Mouse (Mus musculus) lung, postnatal 36 days (tissue): ENCODE measurements around the gene Rnase10.
"Not testable (repeated sequence)": the region's sequence is repeated elsewhere in the genome, so short reads cannot be mapped to it uniquely, and the experiment has no call there.

ENCODE experiments used
- DNase-seq: peaks from one replicate; pipeline ENCODE4 v3.0.0; 2022; ENCODE audit warnings: mixed read lengths

The Rnase10 gene

DNA sequence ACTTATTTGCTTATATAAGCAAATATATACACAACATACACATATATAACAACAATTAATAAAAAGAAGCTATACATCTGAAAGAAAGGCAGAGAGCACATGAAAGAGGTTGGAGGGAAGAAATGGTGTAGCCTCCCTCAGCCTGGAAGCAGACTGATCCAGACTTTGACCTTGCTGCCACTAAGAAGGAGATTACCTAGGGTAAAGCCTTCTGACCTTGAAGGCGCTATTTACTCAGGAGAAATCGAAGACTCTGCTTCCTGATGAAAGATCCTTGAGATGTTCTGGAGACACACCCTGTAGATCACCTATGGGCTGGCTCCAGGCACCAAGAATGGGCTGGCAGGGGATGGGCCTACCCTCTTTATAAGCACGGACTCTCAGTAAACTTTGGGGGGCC is 7.2 kb downstream of the Rnase10 start:
- DNase-seq: not testable (repeated sequence)

DNA sequence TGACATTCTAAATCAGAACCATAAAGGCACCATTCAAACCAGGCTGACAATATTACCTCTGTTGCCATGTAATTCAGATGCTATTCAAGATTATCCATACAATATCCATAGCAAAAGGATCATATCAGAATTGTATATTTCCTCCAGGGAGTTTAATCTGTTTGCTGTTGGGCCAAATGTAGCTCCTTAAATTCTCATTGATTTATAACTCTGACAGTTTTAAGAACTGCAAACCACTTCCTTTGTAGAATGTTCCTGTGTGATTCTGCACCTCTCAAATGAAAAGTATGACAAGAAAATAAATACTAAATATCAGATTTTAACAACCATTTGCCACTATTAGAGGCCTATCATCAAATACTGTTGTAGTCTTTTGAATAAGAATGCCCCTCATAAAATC is 8.2 kb downstream of the Rnase10 start:
- DNase-seq: no peak

DNA sequence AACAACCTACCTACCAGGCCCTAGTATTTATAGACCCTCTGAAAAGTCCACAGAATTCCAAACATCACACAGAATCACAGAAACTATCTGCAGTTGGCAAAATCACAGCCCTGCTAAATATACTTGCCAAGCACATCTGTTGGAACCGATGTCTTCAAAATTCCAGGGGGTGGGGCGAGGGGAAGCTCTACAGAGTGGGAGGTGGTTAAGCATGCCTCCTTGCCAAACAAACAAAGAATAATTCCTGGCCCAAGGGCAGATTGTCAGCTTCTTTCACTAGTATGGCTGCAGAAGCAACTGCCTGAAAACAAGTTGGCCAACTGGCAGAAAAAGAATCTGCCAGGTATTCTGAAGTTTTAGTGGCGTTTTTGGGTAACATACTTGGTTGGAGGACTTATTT is 9.7 kb downstream of the Rnase10 start:
- DNase-seq: peak; percentile 43

DNA sequence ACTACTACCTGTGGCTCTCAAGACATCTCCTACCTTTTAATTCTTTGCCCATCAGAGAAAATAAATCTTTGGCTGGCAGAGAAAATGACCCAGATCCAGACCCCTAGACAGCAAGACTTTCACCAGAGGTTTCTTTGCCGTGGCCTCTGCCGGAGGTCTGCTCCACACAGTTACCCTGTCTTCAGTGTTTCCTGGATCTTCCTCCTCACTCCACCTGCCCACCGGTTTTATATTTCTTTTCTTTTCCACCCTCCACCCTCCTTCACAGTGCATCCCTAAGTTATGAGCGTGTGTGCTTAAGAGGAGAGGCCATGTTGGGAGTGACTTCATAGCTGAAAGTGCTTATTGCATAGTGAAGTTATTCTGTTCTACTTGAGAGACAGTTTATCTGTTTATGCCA is 15.9 kb downstream of the Rnase10 start:
- DNase-seq: no peak

DNA sequence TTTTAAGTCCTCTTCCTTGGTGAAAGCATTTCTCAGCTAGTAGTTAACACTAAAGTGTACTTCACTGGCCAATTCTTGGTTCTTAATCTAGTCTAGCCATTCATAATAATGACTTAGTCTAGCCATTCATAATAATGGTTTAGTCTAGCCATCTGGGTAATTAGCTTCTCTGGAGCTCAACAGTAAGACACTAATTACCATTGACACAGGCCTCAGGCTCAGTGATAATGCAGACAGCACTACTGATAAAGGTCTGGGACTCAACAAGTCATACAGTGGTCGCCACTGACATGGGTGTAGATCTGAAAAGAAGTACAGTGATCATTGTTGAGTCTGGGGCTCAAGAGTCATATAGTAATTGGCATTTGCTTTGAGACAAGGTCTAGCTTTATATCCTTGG is 17.3 kb downstream of the Rnase10 start:
- DNase-seq: no peak

DNA sequence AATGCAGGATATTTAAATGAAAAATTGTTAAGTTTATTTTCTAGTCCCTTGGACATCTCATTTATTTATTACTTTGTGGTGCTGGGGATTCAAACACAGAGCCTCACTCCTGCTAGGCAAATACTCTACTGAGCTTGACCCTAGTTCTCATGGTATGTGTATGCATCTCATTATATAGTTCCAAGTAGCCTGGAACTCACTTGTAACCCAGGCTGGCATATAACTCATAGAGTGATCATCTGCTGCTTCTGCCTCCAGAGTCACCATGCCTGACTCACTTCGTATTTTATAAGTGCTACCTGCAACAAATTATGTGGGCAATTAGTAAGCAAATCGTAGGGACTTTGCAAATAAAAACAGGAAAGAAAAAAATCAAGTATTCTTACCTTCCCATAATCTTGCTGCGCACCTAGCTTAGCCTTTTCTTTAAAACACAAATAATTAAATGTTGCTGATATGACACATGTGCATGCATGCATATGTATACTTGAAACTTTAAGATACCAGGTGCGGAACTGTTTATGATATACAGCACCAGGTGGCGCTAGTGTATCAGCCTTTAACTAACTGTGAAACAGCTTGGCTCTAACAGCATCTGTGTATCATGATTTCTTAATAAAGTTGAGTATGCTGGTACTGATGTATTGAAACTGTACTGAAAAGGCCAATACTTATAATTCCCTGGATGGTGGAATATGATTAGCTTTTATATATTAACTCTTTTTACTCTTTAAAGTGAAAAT is 19.0 kb downstream of the Rnase10 start:
- peak; percentile 94 for DNase-seq

DNA sequence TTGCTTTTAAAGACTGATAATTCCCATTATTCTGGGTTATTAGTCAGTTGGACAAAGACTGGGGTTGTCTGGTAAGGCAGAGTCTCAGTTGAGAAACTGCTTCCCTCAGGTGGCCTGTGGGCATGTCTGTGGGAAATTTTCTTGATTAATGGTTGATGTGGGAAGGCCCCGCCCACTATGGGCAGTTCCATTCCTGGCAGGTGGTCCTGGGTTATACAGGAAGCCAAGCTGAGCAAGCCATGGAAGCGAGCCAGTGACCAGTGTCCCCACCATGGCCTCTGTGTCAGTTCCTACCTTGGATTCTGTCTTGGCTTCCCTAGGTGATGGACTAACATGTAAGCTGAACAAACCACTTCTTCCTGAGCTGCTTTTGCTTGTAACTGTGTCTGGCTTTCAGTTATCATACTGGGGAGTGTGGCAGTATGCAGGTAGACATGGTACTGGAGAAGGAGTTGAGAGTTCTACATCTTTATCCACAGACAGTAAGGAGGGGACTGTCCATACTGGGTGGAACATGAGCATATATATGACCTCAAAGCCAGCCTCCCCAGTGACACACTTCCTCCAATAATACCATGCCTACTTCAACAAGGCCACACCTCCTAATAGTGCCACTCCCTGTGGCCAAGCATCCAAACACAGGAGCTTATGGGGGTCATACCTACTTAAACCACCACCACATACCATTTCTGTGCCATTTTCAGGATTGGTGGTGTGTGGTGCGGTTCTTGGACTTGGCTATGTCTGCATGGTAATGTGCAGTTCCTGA is 20.0 kb downstream of the Rnase10 start:
- DNase-seq: no peak

DNA sequence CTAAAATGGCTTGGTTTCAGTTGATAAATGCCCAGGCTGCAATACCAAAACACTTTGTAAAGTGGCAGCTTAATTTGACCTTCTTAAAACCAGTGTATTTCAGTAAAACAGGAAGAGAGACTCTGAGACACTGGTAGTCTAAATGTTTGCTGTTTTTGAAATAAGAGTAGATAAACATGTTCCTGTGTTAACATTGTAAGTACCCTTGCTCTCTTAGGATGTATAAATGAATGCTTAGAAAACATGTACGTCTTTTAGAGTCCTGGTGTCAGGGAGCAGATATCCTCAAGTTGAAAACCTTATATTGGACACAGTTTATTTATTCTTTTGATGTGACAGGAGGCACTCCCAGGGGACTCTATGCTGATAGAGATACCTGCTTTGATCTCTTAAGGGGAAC is 27.7 kb downstream of the Rnase10 start:
- DNase-seq: no peak

DNA sequence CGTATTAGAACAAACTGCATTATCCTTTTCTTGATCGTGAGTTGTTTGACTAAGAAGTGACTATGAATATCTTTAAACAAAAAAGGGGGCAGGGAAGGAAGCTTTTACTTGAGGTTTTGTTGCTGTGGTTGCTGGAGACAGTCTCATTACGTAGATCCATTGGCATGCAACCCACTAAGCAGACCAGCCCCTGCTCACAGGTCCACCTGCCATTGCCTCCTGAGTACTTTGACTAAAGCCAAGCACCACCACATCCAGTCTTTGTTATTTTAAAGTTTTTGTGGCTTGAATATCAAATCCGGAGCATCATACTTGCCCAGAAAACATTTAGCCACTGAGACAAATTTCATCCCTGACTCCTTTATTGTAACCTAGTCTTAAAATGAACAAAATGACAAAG is 28.7 kb downstream of the Rnase10 start:
- DNase-seq: no peak

DNA sequence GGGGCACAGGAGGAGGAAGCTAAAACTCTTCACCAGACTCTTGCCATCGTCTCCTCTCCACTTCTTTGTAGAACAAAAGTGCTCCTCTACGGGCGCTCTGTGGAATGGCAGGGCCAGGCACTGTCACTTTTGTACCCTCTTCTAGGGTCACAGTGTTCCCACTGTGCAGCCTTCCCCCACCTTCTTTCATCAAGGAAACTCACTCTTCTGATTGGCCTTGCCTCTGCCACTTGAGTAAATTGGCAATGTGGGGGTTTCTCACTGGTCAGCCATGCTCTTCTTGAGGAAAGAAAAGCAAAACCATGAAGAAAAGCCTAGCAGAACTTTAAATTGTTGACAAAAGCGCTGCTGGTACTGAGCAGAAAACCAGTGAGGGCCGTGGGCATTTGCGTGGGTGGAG is 34.2 kb downstream of the Rnase10 start, which contains the start of gene Rnase9:
Rnase9 (minus strand) TSS at position 101 of the 400 bp plus-strand sequence.
- no peak for DNase-seq

DNA sequence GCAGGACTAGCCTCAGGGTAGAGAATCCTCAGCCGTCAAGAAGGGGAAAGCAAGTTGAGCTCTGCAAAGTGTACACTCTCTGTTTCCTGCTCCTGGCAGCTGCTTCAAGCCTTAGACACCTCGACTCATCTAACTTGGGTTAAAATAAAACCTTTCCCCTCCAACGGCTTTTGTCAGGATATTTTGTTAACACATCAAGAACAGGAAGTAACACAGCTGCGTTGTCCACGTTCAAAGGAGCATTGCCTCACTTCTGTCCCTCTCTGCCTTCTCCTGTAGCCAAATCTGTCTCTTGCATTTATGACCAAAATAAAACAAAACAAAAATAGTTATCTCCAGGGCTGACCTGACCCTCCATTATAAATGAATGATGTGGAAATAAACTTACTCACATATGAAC is 40.3 kb downstream of the Rnase10 start:
- no peak for DNase-seq

DNA sequence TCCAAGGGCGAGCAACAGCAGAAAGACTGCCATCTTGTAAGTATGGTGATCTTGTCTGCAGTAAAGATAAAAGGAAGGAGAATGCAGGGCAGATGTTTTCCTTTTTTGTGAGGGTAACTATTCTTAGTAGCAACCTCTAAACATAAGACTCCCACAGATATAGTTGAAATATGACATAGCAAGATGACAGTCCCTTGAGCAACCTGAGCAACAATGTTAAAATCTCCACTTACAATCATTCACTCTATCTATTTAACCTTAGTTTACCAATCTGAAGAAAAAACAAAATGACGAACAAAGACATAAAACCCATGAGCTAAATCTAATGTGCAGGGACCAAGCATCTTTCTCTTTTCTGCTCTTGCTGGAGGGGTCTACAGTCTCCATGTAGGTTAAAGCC is 42.5 kb downstream of the Rnase10 start, which contains the start of gene Rnase11:
Rnase11 (minus strand) TSS at position 101 of the 400 bp plus-strand sequence.
- DNase-seq: no peak

DNA sequence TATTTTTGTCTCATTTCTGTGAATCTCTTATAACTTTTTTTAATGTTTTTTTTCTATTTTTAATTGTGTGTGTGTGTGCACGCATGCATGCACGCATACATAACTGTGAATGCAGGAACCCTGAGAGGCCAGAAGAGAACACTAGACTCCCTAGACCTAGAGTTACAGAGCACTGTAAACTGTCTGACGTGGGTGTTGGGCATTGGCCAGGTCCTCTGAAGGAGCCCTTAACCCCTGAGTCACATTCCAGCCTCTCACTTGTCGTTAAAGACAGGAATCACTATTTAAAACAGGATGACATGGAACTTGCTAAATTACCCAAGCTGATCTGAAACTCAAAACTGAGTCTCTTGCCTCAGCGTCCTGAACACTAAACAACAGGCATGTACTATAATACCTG is 44.4 kb downstream of the Rnase10 start:
- no peak for DNase-seq

DNA sequence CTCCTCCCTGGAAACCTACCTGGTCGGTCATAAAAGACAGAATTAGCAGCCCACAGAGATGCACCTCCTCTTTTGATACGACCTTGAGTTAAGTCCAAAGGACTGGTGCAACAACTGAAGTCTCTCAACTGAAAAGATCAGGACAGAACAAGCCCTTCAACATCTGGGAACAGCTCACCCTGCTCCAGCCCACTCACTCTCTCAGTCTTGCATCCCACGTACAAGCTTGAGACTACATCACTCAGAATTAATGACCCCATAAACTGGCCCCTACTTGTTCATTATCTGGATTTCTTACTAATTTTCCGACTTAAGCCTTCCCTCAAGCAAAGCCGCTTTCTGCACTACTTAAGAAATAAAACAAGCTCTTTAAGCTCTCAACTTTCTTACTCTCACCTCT is 45.6 kb downstream of the Rnase10 start:
- no peak for DNase-seq

DNA sequence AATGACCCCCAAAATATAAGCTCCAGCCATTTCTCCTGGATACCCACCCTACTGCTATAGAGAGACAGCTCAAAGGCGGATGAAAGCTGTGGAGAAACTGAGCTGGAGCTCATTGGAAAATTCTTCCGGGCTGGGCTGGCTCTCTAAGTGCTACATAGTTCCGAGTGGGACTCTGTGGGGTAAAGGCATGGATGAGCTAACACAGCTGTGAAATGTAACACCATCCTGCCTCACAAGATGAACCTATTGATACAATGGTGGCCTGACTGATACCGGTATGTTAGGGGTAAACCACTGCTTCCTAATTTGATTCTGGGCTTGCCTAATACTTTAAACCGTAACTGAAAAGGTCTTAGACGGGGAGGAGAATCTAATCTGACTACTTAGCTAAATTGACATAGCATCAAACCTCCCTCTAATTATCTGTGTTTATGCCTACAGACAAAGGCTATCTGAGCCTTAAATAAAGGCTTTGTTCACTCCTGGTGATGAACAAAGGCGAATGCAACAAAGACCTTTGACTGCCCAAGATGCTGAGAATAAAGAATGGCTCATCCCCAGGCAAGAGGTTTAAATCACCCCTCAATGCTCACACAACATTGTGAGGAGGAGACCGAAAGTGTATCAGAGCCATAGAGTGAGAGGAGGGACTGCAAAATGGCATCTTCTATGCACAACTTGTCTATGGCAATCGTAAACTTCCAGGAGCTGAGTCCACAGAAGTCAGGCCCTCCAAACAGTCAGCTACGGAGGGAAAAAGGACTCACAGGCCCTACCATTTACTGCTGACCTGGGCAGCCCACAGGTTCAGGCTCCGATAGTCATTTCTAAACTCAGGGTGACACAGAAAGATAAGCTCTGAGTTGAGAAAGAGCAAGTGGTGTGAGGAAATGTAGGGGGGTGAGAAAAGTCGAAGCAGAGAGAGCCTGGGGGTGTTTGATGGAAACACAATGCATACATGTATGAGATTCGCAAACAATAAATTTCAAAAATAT is 47.0 kb downstream of the Rnase10 start:
- DNase-seq: no peak

DNA sequence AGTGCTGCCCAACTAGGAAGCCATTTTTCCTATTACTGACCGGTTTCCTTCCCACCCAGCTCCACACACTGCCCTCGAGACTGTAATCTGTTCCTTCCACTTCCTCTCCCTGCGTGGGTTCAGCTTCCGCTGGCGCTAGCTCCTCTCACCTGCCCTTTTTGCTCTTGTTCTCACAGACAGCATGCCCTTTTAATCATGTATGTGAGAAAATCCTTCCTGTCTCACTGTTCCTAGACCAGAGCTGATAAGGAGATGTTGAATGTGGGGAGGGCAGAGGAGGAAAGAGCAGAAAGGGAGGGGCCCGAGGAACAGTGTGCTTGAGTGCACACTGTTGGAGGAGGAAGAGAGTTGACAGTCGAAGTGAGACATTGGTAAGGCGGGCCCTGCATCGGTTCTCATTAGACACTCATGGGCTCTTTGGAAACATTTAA is 49.9 kb downstream of the Rnase10 start, which contains the start of gene Rnase12:
Rnase12 (minus strand) TSS at position 261 of the 431 bp plus-strand sequence.
- no peak for DNase-seq
